In genomic region chr6:99369931-99370330, GRCm38 (mm10) we compare ENCODE assay signal across 12 mouse cellular contexts.
"Had no signal": no experiment of that assay in that cellular context is flagged by ENCODE, and none has a peak within 500 bp of the region (broad histone marks: within the 10 kb centered on the region; RNA-seq: fewer than 3 reads in every experiment).

No protein-coding gene starts in this region.

- DNase-seq: kidney, adult 8-10 months; layer of hippocampus, postnatal 36 days; liver, embryonic 13.5 days; lung, adult 2 months; lung, postnatal 14 days; lung, postnatal 4 days; midbrain, embryonic 14.5 days; thymus, adult 2 months; thymus, postnatal 14 days; thymus, postnatal 4 days had no signal

- H3K36me3 ChIP-seq: liver, embryonic 13.5 days had no signal

- H3K9ac ChIP-seq: liver, embryonic 13.5 days had no signal

- H3K27me3 ChIP-seq: liver, embryonic 13.5 days had no signal

- H3K4me3 ChIP-seq: left cerebral cortex, adult 2 months; liver, embryonic 13.5 days had no signal

- H3K27ac ChIP-seq: left cerebral cortex, adult 2 months; liver, embryonic 13.5 days had no signal

- H3K9me3 ChIP-seq: liver, embryonic 13.5 days had no signal

- H3K4me2 ChIP-seq: liver, embryonic 13.5 days; midbrain, embryonic 11.5 days had no signal
